22 mouse cellular contexts compared by ENCODE assay signal in genomic region chr5:54042013-54042412, GRCm38 (mm10). TPM values are rescaled to one million over a fixed set of nuclear protein-coding genes. Genes with fewer than 3 reads are reported as not detected.
DNase-seq lines count a peak whose midpoint lies in the region; ATAC-seq lines count a peak whose summit lies in the region.
"Had no signal": no experiment of that assay in that cellular context is flagged by ENCODE, and none has a peak within 500 bp of the region (broad histone marks: within the 10 kb centered on the region; RNA-seq: fewer than 3 reads in every experiment).

No protein-coding gene starts in this region.

- peak; percentile 87; the same call in 1 of the 2 replicates for ATAC-seq in kidney, embryonic 16.5 days (ENCODE audit: low FRiP score, low TSS enrichment)
- no peak for ATAC-seq in midbrain, embryonic 11.5 days (ENCODE audit: low FRiP score)
- ATAC-seq: CD4-positive, CD25-positive, alpha-beta regulatory T cell, adult 4 months; forebrain, embryonic 14.5 days; forebrain, postnatal 0 days had no signal

- no peak overlapping the region for H3K9ac ChIP-seq in kidney, embryonic 16.5 days (replicated peaks; ENCODE audit: low read length)
- no peak overlapping the region for H3K9ac ChIP-seq in midbrain, embryonic 11.5 days (ENCODE audit: low read length)
- H3K9ac ChIP-seq: embryonic facial prominence, embryonic 12.5 days; embryonic facial prominence, embryonic 15.5 days; forebrain, postnatal 0 days; hindbrain, embryonic 12.5 days had no signal

- no peak overlapping the region for H3K4me3 ChIP-seq in kidney, embryonic 16.5 days (ENCODE audit: low read length)
- H3K4me3 ChIP-seq in midbrain, embryonic 11.5 days (ENCODE audit: low read depth, low read length), result no peak overlapping the region
- H3K4me3 ChIP-seq in midbrain, embryonic 10.5 days, result no peak overlapping the region
- H3K4me3 ChIP-seq: embryonic facial prominence, embryonic 12.5 days; embryonic facial prominence, embryonic 15.5 days; gastrocnemius, adult 2 months; hindbrain, embryonic 12.5 days had no signal

- peaks cover 25% of the 10 kb centered on the region for H3K4me1 ChIP-seq in kidney, embryonic 16.5 days (ENCODE audit: insufficient read depth, low read length)
- H3K4me1 ChIP-seq in midbrain, embryonic 11.5 days (ENCODE audit: control insufficient read depth, insufficient read depth, low read length), result no peaks in the 10 kb centered on the region
- H3K4me1 ChIP-seq in midbrain, embryonic 10.5 days, result no peaks in the 10 kb centered on the region
- H3K4me1 ChIP-seq: hindbrain, embryonic 12.5 days had no signal

- no peaks in the 10 kb centered on the region for H3K27me3 ChIP-seq in kidney, embryonic 16.5 days (ENCODE audit: insufficient read depth, low read length)
- H3K27me3 ChIP-seq in midbrain, embryonic 11.5 days (ENCODE audit: control insufficient read depth, insufficient read depth, low read length), result no peaks in the 10 kb centered on the region
- no peaks in the 10 kb centered on the region for H3K27me3 ChIP-seq in midbrain, embryonic 10.5 days (ENCODE audit: low read depth, poor library complexity, severe bottlenecking)
- H3K27me3 ChIP-seq: embryonic facial prominence, embryonic 12.5 days; embryonic facial prominence, embryonic 15.5 days; hindbrain, embryonic 12.5 days had no signal

- no peaks in the 10 kb centered on the region for H3K36me3 ChIP-seq in kidney, embryonic 16.5 days (ENCODE audit: insufficient read depth, low read length)
- H3K36me3 ChIP-seq in midbrain, embryonic 11.5 days (ENCODE audit: control insufficient read depth, insufficient read depth, low read length), result no peaks in the 10 kb centered on the region
- no peaks in the 10 kb centered on the region for H3K36me3 ChIP-seq in midbrain, embryonic 10.5 days
- H3K36me3 ChIP-seq: embryonic facial prominence, embryonic 12.5 days; embryonic facial prominence, embryonic 15.5 days; hindbrain, embryonic 12.5 days had no signal

- peak; percentile 20 for DNase-seq in kidney, adult 9 months
- DNase-seq in kidney, postnatal 25 days, result no peak
- DNase-seq in kidney, adult 8-10 months, result no peak
- DNase-seq in midbrain, embryonic 11.5 days (ENCODE audit: low spot score, missing footprints), result peak; percentile 47
- DNase-seq in midbrain, embryonic 10.5 days (ENCODE audit: low spot score), result no peak
- DNase-seq: adrenal gland, adult 2 months; adrenal gland, postnatal 14 days; cerebellum, adult 11 months; cerebellum, adult 2 months; cerebellum, adult 9-11 months; cerebellum, postnatal 25 days; forebrain, postnatal 0 days; gastrocnemius, adult 2 months; gastrocnemius, postnatal 14 days; heart, adult 11 months had no signal

- WGBS in kidney, embryonic 16.5 days, result 46% methylated on average over 7 of the region's 7 CpGs
- WGBS in midbrain, embryonic 11.5 days, result 88% methylated on average over 7 of the region's 7 CpGs
- WGBS in midbrain, embryonic 10.5 days, result 91% methylated on average over 7 of the region's 7 CpGs

- H3K9me3 ChIP-seq in kidney, embryonic 16.5 days (ENCODE audit: low read length), result no peaks in the 10 kb centered on the region
- no peaks in the 10 kb centered on the region for H3K9me3 ChIP-seq in midbrain, embryonic 11.5 days (ENCODE audit: control insufficient read depth, low read length)
- no peaks in the 10 kb centered on the region for H3K9me3 ChIP-seq in midbrain, embryonic 10.5 days (replicated peaks)
- H3K9me3 ChIP-seq: embryonic facial prominence, embryonic 12.5 days; embryonic facial prominence, embryonic 15.5 days; hindbrain, embryonic 12.5 days had no signal

- H3K27ac ChIP-seq in kidney, embryonic 16.5 days (ENCODE audit: low read length), result no peak overlapping the region
- H3K27ac ChIP-seq in midbrain, embryonic 11.5 days (ENCODE audit: low read depth, low read length), result no peak overlapping the region
- H3K27ac ChIP-seq in midbrain, embryonic 10.5 days (replicated peaks), result no peak overlapping the region
- H3K27ac ChIP-seq: embryonic facial prominence, embryonic 12.5 days; embryonic facial prominence, embryonic 15.5 days; hindbrain, embryonic 12.5 days had no signal

- H3K4me2 ChIP-seq in kidney, embryonic 16.5 days (replicated peaks; ENCODE audit: low read depth, low read length), result no peak overlapping the region
- no peak overlapping the region for H3K4me2 ChIP-seq in midbrain, embryonic 11.5 days
- H3K4me2 ChIP-seq: embryonic facial prominence, embryonic 12.5 days; embryonic facial prominence, embryonic 15.5 days; heart, embryonic 11.5 days; hindbrain, embryonic 12.5 days had no signal

RNA-seq across cellular contexts. Expression of gene Stim2, which starts 43.7 kb away (rescaled TPM):
- 18.0 and 19.6 TPM in 2 replicates for polyA plus RNA-seq in kidney, embryonic 16.5 days (2015; fragmentation: Nextera tagmentation; extraction: Ambion mirVana)
- polyA plus RNA-seq in midbrain, embryonic 11.5 days (2014; fragmentation: Nextera tagmentation; extraction: Ambion mirVana), result 23.1 and 24.0 TPM in 2 replicates
- polyA plus RNA-seq in midbrain, embryonic 10.5 days (2016; fragmentation: Nextera tagmentation; extraction: Ambion mirVana), result 12.5 and 16.7 TPM in 2 replicates

Comparison
In these comparisons a context has a peak if more than half of its experiments do, and no peak if none do; other contexts are left out.
1. DNase-seq: peak in kidney, adult 9 months (single experiment) and midbrain, embryonic 11.5 days (single experiment); none in kidney, postnatal 25 days (0 of 2), kidney, adult 8-10 months (0 of 2) and midbrain, embryonic 10.5 days (single experiment).